Mouse (Mus musculus) limb, embryonic 11.5 days (tissue): ENCODE data around the gene Phykpl. TPM values are rescaled to one million over a fixed set of nuclear protein-coding genes. Genes with fewer than 3 reads are reported as not detected.

Source experiments
- ATAC-seq: fragments of 200-750 bp; cut with Nextera tagmentation; 2 replicates; pipeline ENCODE4 v1.8.0; 2017; ENCODE audit warnings: low read depth; ENCODE audit not compliant: insufficient number of reproducible peaks, low FRiP score, low TSS enrichment
- DNase-seq: peaks from one replicate; pipeline ENCODE4 v3.0.0-alpha.2; 2015; ENCODE audit warnings: low spot score
- H3K27ac ChIP-seq: fragments of 300-500 bp; sonication (generic); replicated peaks from 2 replicates; pipeline ENCODE4 v1.5.1; 2014; ENCODE audit warnings: low read depth, mild to moderate bottlenecking, low read length
- H3K27me3 ChIP-seq: fragments of 300-500 bp; sonication (generic); 2 replicates; pipeline ENCODE4 v1.6.1; 2014; ENCODE audit warnings: mild to moderate bottlenecking, low read length, mixed read lengths; ENCODE audit not compliant: control insufficient read depth, insufficient read depth
- H3K36me3 ChIP-seq: fragments of 300-500 bp; sonication (generic); 2 replicates; pipeline ENCODE4 v1.6.1; 2014; ENCODE audit warnings: mild to moderate bottlenecking, low read length, moderate library complexity, mixed read lengths; ENCODE audit not compliant: control insufficient read depth, insufficient read depth
- H3K4me1 ChIP-seq: fragments of 300-500 bp; sonication (generic); 2 replicates; pipeline ENCODE4 v1.6.1; 2014; ENCODE audit warnings: low read length, mixed read lengths; ENCODE audit not compliant: control insufficient read depth, insufficient read depth
- H3K4me2 ChIP-seq: fragments of 300-500 bp; sonication (generic); 2 replicates; pipeline ENCODE4 v1.6.1; 2014; ENCODE audit warnings: low read depth, mild to moderate bottlenecking, moderate library complexity; ENCODE audit not compliant: severe bottlenecking
- H3K4me3 ChIP-seq: fragments of 300-500 bp; sonication (generic); 2 replicates; pipeline ENCODE4 v1.5.1; 2014; ENCODE audit warnings: low read depth, low read length
- H3K9ac ChIP-seq: fragments of 300-500 bp; sonication (generic); 2 replicates; pipeline ENCODE4 v1.6.1; 2014; ENCODE audit warnings: mild to moderate bottlenecking, low read length
- H3K9me3 ChIP-seq: fragments of 300-500 bp; sonication (generic); 2 replicates; pipeline ENCODE4 v1.6.1; 2016; ENCODE audit warnings: low read length; ENCODE audit not compliant: control insufficient read depth
- WGBS: fragments of 180-500 bp; shearing (Covaris S2); extraction: QIAGEN DNeasy Blood & Tissue Kit; methylation state at CpG from one replicate; pipeline ENCODE4 v1.1.7; 2014; 5-methylcytosine and 5-hydroxymethylcytosine counted together
- polyA plus RNA-seq: library from polyadenylated mRNA; unstranded; fragments of >200 nt; fragmentation: Nextera tagmentation; extraction: Ambion mirVana; gene quantifications from 2 replicates; pipeline ENCODE4 v1.2.1, GENCODE M21; 2014

The Phykpl gene
- polyA plus RNA-seq, 1 experiment from 2014 or later, result 11.0 TPM

DNA sequence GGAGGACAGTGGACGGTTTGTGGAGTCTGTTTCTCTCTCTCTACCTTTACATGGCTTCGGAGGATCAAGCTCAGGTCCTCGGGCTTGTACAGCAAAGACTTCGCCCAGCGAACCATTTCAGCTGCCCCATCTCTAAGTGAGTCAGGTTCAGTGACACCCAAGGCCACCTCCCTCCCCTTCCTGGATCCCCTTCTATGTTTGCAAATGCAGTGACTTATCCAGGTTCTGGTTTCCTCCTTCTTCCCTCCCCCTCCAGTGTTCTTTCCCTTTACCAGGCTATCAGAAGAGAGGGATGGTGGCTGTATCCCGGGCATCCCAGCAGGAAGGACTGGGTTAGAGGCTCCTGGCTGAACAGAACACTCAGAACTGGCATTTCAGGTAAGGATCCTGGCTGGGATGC, 69.2 kb downstream of the Phykpl start:
- Histone ChIP-seq H3K27ac (no peak overlapping the region), H3K4me2 (no peak overlapping the region), H3K4me1 (peaks cover 24% of the 10 kb centered on the region), H3K27me3 (no peaks in the 10 kb centered on the region), H3K36me3 (no peaks in the 10 kb centered on the region), H3K4me3 (no peak overlapping the region), H3K9ac (no peak overlapping the region), H3K9me3 (no peaks in the 10 kb centered on the region)
- 82% methylated on average over 6 of the region's 6 CpGs for WGBS
- ATAC-seq, result no peak
- DNase-seq, result no peak

Other genes starting within 250 kb of the Phykpl start
- 796 and 869 TPM in 2 replicates for gene Hnrnpab, start 22.1 kb downstream of the Phykpl start, polyA plus RNA-seq
- 180 and 181 TPM in 2 replicates for gene Nhp2, start 35.0 kb downstream of the Phykpl start, polyA plus RNA-seq
- 38.1 and 40.8 TPM in 2 replicates for gene Rmnd5b, start 51.1 kb downstream of the Phykpl start, polyA plus RNA-seq
- 14.3 and 18.2 TPM in 2 replicates for gene N4bp3, start 66.1 kb downstream of the Phykpl start, polyA plus RNA-seq
- gene D930048N14Rik, start 66.2 kb downstream of the Phykpl start, polyA plus RNA-seq, result 2.4 and 2.5 TPM in 2 replicates
- 89.1 and 95.4 TPM in 2 replicates for gene 0610009B22Rik, start 104.1 kb downstream of the Phykpl start, polyA plus RNA-seq
- gene Sec24a, start 178.9 kb downstream of the Phykpl start, polyA plus RNA-seq, result 11.4 and 13.6 TPM in 2 replicates
- gene Sar1b, start 178.9 kb downstream of the Phykpl start, polyA plus RNA-seq, result 89.5 and 90.5 TPM in 2 replicates